Mouse (Mus musculus) R1 (cell line): ENCODE results near the gene Des.

ENCODE experiments used
- DNase-seq: peaks from one replicate; pipeline ENCODE4 v3.0.0-alpha.2; 2018; ENCODE audit warnings: low read depth, low spot score

Gene Des

GRCm38 (mm10) chr1:75382356-75383071 is 22.4 kb downstream of the Des start:
- DNase-seq: peak; percentile 78

- DNase-seq: no peak
These were observed 24.5 kb downstream of the Des start for GRCm38 (mm10) chr1:75384470-75385141.

GRCm38 (mm10) chr1:75385142-75385730 is 25.1 kb downstream of the Des start:
- no peak for DNase-seq

GRCm38 (mm10) chr1:75386149-75386548 is 26.0 kb downstream of the Des start:
- peak; percentile 48 for DNase-seq

- DNase-seq: no peak
These were observed 27.4 kb downstream of the Des start for GRCm38 (mm10) chr1:75387469-75387928.

GRCm38 (mm10) chr1:75387929-75388897 is 28.1 kb downstream of the Des start:
- peak; percentile 31 for DNase-seq

GRCm38 (mm10) chr1:75388898-75389515 is 28.9 kb downstream of the Des start:
- DNase-seq: peak; percentile 19

GRCm38 (mm10) chr1:75393139-75393538 is 33.0 kb downstream of the Des start:
- DNase-seq: no peak

GRCm38 (mm10) chr1:75393846-75394245 is 33.7 kb downstream of the Des start:
- no peak for DNase-seq

GRCm38 (mm10) chr1:75398761-75399402 is 38.8 kb downstream of the Des start:
- DNase-seq: peak; percentile 90

- no peak for DNase-seq
These were observed 39.8 kb downstream of the Des start for GRCm38 (mm10) chr1:75399755-75400492.

GRCm38 (mm10) chr1:75400493-75401115 is 40.5 kb downstream of the Des start:
- no peak for DNase-seq

- no peak for DNase-seq
These were observed 45.4 kb downstream of the Des start for GRCm38 (mm10) chr1:75405547-75405946.

GRCm38 (mm10) chr1:75406173-75406572 is 46.0 kb downstream of the Des start:
- no peak for DNase-seq

GRCm38 (mm10) chr1:75407056-75407455 is 46.9 kb downstream of the Des start:
- DNase-seq: no peak

GRCm38 (mm10) chr1:75408210-75408609 is 48.1 kb downstream of the Des start:
- DNase-seq: no peak

GRCm38 (mm10) chr1:75409950-75410349 is 49.8 kb downstream of the Des start:
- no peak for DNase-seq

GRCm38 (mm10) chr1:75412196-75412595 is 52.1 kb downstream of the Des start:
- DNase-seq: no peak

- peak; percentile 69 for DNase-seq
These were observed 53.6 kb downstream of the Des start for GRCm38 (mm10) chr1:75413749-75414148.
